Mouse (Mus musculus): ENCODE measurements at regions not wholly inside any gene's neighbourhood (a gene's known extent, or its start where the extent isn't known, plus 50 kb on each side); places are given as distances from the start of the nearest gene placed in this dataset.

DNA sequence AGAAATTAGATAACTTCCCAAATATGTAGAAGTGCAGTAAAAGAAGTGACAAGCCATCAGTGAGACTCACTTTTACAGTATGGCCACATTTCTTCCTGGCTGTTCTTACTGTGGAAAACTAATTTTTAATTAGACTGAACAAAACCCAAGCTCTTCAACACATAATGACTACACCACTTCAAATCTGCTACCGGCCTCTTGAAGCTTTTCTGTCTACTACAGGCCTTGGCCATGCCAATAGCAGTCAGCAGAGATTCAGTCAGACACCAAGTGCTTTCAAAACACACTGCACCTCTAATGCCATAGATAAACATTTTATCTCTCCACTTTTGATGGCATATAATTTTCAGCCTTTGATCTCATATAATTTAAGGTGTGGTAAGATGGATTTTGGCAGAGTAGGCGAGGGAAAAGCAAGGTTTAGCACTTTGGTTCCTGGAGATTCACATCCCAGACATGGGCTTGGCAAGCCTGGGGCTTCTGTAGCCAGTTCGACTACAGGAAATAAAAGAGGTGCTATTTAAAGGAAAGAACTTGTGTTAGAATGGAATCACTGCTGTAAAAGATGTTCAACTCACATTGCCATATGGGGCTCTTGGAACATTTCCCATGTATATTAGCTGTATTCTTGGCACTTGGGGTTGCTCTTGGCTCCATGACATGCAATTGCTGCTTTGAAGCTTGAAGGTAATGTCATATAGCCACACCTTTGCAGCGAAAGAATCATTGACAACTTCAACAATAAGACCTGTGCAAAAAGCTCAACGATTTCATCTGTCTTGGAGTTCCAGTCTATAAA lies 941.9 kb downstream of the Efnb2 start:
- no peak for DNase-seq

GRCm38 (mm10) chr8:7710764-7711163 lies 950.3 kb downstream of the Efnb2 start:
- DNase-seq, result no peak

- no peak for DNase-seq
Measured at GRCm38 (mm10) chr8:7709406-7709805, 951.6 kb downstream of the Efnb2 start.

DNA sequence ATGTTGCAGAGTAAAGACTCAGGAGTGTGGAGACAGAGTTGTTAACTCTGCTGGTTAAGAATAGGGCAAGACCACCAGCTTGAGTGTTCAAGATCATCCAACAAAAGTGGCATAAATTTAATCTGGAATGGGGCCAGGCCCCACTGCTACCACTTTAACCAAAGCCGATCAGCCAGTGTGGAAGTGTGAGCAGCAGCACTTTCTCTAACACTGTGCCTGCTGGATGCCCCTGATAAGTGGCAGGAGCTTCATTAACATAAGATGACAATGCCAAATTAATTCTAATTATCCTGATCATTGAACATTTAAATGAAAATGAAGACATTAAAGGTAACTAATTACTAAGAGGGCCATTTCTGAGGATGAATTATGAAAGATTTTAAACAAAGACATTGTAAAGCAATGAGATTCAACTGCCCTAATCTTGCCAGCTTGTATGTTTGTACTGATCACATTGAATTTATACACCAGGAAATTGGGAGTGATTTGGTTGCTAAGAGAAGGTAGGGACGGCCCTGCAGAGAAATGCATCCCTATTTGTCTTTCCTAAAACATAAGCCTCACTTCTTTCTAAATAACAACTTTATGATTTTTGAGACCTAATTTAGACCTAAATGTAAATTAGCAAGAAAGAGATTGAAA lies 969.6 kb downstream of the Efnb2 start:
- DNase-seq, result no peak

DNA sequence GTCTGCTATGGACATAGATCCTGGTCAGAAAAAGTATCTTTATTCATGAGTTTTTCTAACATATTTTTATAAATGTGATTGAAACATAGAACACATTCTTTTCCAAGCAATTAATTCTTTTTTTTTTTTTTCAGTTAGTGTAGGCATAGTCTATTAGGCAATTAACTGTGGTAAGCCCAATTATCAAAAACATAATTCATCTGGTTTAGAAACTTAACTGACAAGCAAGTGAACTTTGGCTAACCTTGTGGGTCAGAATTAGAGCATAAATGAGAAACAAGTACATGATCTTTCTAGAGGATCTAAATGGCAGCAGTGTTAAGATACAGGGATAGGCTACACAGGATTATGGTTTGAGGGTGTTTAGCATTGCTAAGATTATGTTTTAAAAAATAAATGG lies 1007.2 kb downstream of the Efnb2 start:
- DNase-seq, result no peak

All from lung, postnatal 36 days (tissue).